Mouse (Mus musculus): ENCODE results near the gene Zfp454. TPM values are rescaled to one million over a fixed set of nuclear protein-coding genes. Genes with fewer than 3 reads are reported as not detected.

The Zfp454 gene
- polyA plus RNA-seq, 1 experiment from 2014 or later, result 14.8 TPM

GRCm38 (mm10) chr11:50886231-50886932 lies 1.1 kb downstream of the Zfp454 start:
- H3K9me3 ChIP-seq, result no peaks in the 10 kb centered on the region
- H3K4me1 ChIP-seq, result peaks cover 14% of the 10 kb centered on the region
- ATAC-seq (ENCODE audit: low FRiP score), result no peak
- WGBS, result 56% methylated on average over 8 of the region's 8 CpGs
- no peak overlapping the region for H3K27ac ChIP-seq
- peak overlapping the region; percentile 70 for H3K4me2 ChIP-seq
- peak overlapping the region; percentile 52 for H3K4me3 ChIP-seq (replicated peaks)
- peak overlapping the region; percentile 66 for H3K9ac ChIP-seq
- H3K27me3 ChIP-seq, result no peaks in the 10 kb centered on the region
- peaks cover 42% of the 10 kb centered on the region for H3K36me3 ChIP-seq (replicated peaks)

DNA sequence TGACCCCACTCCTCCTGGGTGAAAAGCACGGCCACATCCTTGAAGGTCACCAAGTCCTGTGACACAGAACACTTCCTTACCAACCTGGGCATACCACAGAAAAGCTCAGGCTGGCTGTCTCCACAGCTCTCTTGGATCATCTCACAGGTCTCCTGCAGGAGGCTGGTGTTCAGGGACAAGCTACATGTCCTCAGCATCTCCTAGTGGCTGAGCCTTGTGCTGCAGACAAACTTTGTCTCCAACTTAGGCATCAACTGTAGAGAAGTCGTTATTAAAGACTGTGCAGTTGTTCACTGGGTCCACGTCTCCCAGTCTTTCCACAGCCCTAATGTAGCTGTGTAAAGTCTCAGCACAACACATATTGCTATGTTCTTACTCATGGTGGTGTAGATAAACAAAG lies 3.7 kb downstream of the Zfp454 start:
- H3K4me1 ChIP-seq, result peaks cover 14% of the 10 kb centered on the region
- peaks cover 65% of the 10 kb centered on the region for H3K36me3 ChIP-seq (replicated peaks)
- H3K4me3 ChIP-seq (replicated peaks), result no peak overlapping the region
- H3K27me3 ChIP-seq, result no peaks in the 10 kb centered on the region
- WGBS, result 85% methylated on average over 3 of the region's 3 CpGs
- no peaks in the 10 kb centered on the region for H3K9me3 ChIP-seq
- no peak overlapping the region for H3K4me2 ChIP-seq
- ATAC-seq (ENCODE audit: low FRiP score), result no peak
- H3K27ac ChIP-seq, result no peak overlapping the region
- no peak overlapping the region for H3K9ac ChIP-seq

DNA sequence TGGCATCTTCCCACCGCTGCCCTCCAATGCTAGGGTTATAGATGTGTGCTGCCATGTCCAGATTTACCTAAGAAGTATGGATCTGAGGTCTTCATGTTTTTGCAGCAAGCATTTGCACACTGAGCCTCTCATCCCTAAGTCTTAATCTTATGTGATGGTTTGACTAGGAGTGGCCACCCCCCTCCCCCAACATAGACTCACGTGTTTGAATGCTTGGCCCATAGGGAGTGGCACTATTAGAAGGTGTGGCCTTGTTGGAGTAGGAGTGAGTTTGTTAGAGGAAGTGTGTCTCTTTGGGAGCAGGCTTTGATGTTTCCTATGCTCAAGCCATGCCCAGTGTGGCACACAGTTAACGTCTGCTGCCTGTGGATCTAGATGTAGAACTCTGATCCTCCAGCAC lies 8.8 kb downstream of the Zfp454 start:
- Histone ChIP-seq H3K9me3 (peaks cover 15% of the 10 kb centered on the region), H3K4me3 (replicated peaks) (no peak overlapping the region), H3K9ac (no peak overlapping the region), H3K4me2 (no peak overlapping the region), H3K27me3 (no peaks in the 10 kb centered on the region), H3K27ac (no peak overlapping the region), H3K36me3 (replicated peaks) (peaks cover 94% of the 10 kb centered on the region), H3K4me1 (no peaks in the 10 kb centered on the region)
- no peak for ATAC-seq (ENCODE audit: low FRiP score)
- 85% methylated on average over 3 of the region's 3 CpGs for WGBS

DNA sequence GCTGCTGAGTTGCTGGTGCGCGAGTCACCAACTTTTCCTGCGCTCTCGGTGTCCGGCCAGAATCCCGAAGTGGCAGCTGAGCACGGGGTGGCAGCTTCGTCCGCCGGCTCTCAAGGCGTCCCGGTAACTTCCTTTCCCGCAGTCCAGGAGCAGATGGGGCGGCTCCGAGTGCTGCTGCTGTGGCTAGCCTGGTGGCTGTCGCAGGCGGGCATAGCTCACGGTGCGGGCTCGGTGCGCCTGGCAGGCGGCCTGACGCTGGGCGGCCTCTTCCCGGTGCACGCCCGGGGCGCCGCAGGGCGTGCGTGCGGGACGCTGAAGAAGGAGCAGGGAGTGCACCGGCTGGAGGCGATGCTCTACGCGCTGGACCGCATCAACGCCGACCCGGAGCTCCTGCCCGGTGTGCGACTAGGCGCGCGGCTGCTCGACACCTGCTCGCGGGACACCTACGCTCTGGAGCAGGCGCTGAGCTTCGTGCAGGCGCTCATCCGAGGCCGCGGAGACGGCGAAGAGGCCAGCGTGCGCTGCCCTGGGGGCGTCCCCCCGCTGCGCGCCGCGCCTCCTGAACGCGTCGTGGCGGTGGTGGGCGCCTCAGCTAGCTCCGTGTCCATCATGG lies 36.4 kb downstream of the Zfp454 start:
- Histone ChIP-seq H3K36me3 (replicated peaks) (no peaks in the 10 kb centered on the region), H3K4me1 (peaks cover 17% of the 10 kb centered on the region), H3K27me3 (peaks cover 74% of the 10 kb centered on the region), H3K27ac (no peak overlapping the region), H3K4me2 (peak overlapping the region; percentile 84), H3K4me3 (replicated peaks) (peak overlapping the region; percentile 46), H3K9ac (peak overlapping the region; percentile 33; the same call in 1 of the 2 replicates), H3K9me3 (peaks cover 2% of the 10 kb centered on the region; the same call in 1 of the 2 replicates)
- WGBS, result under 1% methylated on average over 69 of the region's 72 CpGs
- 0 out of 2 replicates have a peak, but pooled peaks have one; percentile 33 for ATAC-seq (ENCODE audit: low FRiP score)

DNA sequence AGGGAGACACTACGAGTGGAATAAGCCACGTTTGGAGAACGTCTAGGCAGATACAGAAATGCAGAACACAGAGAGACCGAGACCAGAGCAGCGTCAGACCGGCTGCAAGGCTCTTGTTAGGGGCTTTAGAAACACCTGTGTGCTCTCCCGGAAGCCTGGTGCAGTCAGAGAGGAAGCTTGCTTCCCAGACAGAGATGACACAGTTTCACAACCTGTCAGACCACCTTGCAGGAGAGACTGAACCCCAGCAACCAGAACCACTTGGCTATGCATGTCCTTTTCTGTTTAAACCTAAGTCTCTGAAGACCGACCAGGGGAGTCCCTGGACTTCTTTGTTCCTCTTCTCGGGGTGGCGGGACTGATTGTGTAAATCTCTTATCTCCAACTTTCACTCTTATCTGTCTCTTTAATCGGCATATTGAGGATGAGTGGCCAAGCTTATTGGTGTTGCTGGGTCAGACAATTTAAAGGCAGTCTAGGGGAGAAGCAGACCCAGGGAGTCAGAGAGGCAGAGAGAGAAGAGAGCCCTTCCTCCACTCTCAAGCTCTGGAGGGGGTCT lies 37.2 kb downstream of the Zfp454 start, which contains the start of gene Grm6:
Grm6 (plus strand) TSS at position 509 of the 559 bp plus-strand sequence.
- H3K4me3 ChIP-seq (replicated peaks), result peak within 1 kb of the TSS; percentile 46
- H3K27ac ChIP-seq, result no peak within 1 kb of the TSS
- H3K4me1 ChIP-seq, result peaks cover 17% of the 10 kb centered on the region
- 2% methylated on average over 11 of the region's 11 CpGs for WGBS
- H3K9ac ChIP-seq, result peak within 1 kb of the TSS; percentile 33; the same call in 1 of the 2 replicates
- H3K9me3 ChIP-seq, result peaks cover 2% of the 10 kb centered on the region; the same call in 1 of the 2 replicates
- H3K36me3 ChIP-seq (replicated peaks), result no peaks in the 10 kb centered on the region
- peak within 1 kb of the TSS; percentile 84 for H3K4me2 ChIP-seq
- peaks cover 74% of the 10 kb centered on the region for H3K27me3 ChIP-seq
- ATAC-seq (ENCODE audit: low FRiP score), result no peak

DNA sequence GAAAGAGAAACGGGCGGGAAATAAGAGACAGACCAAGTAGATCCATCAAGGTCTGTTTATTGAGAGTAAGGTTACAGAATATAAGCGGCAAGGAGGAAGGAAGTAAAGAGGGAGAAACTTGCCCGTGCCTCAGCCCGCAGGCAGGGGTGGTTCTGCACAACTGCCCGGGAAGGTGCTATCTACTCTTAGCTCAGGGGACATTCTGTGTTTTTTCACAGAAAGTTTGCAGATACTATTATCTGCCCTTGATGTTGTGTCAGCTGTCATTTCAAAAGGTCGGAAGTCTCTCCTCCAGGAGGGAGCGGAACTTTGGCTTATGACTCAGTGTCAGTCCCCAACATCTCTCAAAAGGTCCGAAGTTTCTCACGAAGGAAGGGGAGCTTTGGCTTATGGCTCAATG lies 38.1 kb downstream of the Zfp454 start:
- Histone ChIP-seq H3K4me3 (replicated peaks) (no peak overlapping the region), H3K4me2 (no peak overlapping the region), H3K4me1 (peaks cover 17% of the 10 kb centered on the region), H3K9ac (no peak overlapping the region), H3K27ac (no peak overlapping the region), H3K27me3 (peaks cover 70% of the 10 kb centered on the region), H3K9me3 (peaks cover 2% of the 10 kb centered on the region; the same call in 1 of the 2 replicates), H3K36me3 (replicated peaks) (no peaks in the 10 kb centered on the region)
- WGBS, result 14% methylated on average over 10 of the region's 10 CpGs
- no peak for ATAC-seq (ENCODE audit: low FRiP score)

- Histone ChIP-seq H3K36me3 (replicated peaks) (no peaks in the 10 kb centered on the region), H3K4me1 (peaks cover 17% of the 10 kb centered on the region), H3K4me2 (no peak overlapping the region), H3K9me3 (peaks cover 2% of the 10 kb centered on the region; the same call in 1 of the 2 replicates), H3K9ac (no peak overlapping the region), H3K27ac (no peak overlapping the region), H3K4me3 (replicated peaks) (no peak overlapping the region), H3K27me3 (peaks cover 63% of the 10 kb centered on the region)
- ATAC-seq (ENCODE audit: low FRiP score), result no peak
- WGBS, result 52% methylated on average over 3 of the region's 3 CpGs
These were observed 38.8 kb downstream of the Zfp454 start for GRCm38 (mm10) chr11:50848520-50849137.

DNA sequence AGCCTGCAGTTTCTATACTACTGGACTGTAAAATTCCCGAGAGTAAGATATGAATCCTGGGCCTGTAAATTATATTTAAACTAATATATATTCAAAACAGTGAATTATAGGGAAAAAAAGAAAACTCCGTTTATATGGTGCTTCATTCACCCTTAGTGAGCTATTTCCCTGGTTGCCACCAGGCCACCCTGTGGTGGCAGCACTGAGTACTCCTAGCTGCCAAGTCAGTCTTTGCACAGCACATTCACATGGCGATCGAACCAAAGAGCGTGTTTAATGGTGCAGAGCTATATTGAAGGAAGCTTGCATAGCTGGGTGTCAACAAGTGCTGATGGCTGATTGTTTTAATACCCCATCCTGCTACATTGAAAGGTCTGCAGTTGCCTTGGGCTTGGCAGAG lies 40.4 kb downstream of the Zfp454 start:
- no peaks in the 10 kb centered on the region for H3K36me3 ChIP-seq (replicated peaks)
- no peak overlapping the region for H3K9ac ChIP-seq
- 70% methylated on average over 5 of the region's 5 CpGs for WGBS
- no peak overlapping the region for H3K4me2 ChIP-seq
- no peak for ATAC-seq (ENCODE audit: low FRiP score)
- no peak overlapping the region for H3K4me3 ChIP-seq (replicated peaks)
- no peak overlapping the region for H3K27ac ChIP-seq
- peaks cover 17% of the 10 kb centered on the region for H3K4me1 ChIP-seq
- H3K27me3 ChIP-seq, result peaks cover 55% of the 10 kb centered on the region
- peaks cover 2% of the 10 kb centered on the region; the same call in 1 of the 2 replicates for H3K9me3 ChIP-seq

- Histone ChIP-seq H3K4me1 (peaks cover 12% of the 10 kb centered on the region), H3K4me3 (replicated peaks) (no peak overlapping the region), H3K36me3 (replicated peaks) (no peaks in the 10 kb centered on the region), H3K4me2 (no peak overlapping the region), H3K27me3 (peaks cover 44% of the 10 kb centered on the region), H3K9me3 (peaks cover 2% of the 10 kb centered on the region; the same call in 1 of the 2 replicates), H3K9ac (no peak overlapping the region), H3K27ac (no peak overlapping the region)
- no peak for ATAC-seq (ENCODE audit: low FRiP score)
- WGBS, result 87% methylated on average over 3 of the region's 3 CpGs
These were observed 41.5 kb downstream of the Zfp454 start for GRCm38 (mm10) chr11:50845951-50846350.

DNA sequence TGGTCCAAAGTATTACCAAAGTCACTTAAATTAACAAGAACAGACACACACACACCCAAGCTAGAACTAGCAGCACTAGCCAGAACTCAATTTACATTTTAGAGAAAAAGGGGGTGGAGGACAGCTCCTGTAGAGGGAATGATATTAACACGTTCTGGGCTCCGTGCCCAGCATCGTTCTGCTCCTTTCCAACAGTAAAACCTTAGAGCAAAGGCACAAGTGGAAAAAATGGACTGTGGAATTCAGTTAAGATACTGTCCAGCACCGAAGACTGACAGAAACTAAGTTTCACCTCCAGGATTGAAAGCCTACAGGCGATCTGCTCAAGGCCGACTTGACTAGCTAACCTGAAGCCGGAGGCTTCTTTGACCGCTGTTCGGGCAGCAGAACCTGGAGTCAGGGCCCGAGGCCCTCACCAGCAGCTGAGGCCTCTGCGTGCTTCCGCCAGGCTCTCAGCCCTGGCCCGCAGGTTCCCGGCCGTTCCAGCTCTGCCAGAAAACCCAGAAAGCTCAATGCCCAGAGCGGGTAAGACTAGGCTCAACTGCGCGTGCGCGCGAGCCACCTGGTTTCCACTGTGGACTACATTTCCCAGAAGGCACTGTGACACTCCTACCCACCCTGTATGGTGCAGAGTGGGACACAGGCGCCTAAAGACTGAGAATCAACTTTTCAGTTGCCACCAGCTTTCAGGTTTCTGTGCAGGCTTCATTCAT lies 46.3 kb downstream of the Zfp454 start, which contains the start of gene Zfp879:
Zfp879 (minus strand) TSS at position 530 of the 713 bp plus-strand sequence.
- Histone ChIP-seq H3K9ac (peak within 1 kb of the TSS; percentile 69), H3K4me1 (peaks cover 15% of the 10 kb centered on the region; the same call in 1 of the 2 replicates), H3K4me2 (peak within 1 kb of the TSS; percentile 66), H3K27ac (peak within 1 kb of the TSS; percentile 73), H3K9me3 (no peaks in the 10 kb centered on the region), H3K4me3 (replicated peaks) (peak within 1 kb of the TSS; percentile 44), H3K36me3 (replicated peaks) (no peaks in the 10 kb centered on the region), H3K27me3 (peaks cover 6% of the 10 kb centered on the region; the same call in 1 of the 2 replicates)
- ATAC-seq (ENCODE audit: low FRiP score), result peak; percentile 97
- WGBS, result 23% methylated on average over 22 of the region's 22 CpGs

DNA sequence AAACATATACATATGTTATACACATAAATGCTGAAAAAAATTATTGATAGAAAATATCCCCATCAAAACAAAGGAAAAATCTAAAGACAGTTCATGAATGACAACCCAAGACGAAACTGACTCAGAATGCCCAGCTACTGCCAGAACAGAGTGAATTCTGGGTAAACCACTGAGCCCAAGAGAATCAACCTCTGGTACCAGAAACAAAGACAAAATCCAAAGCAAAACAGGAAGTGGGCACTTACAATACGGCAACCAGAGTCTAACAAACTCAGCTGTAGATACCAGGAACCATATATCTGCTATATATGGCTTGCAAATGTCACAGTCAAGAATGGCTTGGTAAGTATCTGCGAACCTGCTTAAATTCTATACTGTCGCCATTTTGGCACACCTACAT lies 51.7 kb downstream of the Zfp454 start:
- WGBS, result 93% methylated on average over 4 of the region's 4 CpGs
- H3K36me3 ChIP-seq (replicated peaks), result peaks cover 13% of the 10 kb centered on the region
- no peaks in the 10 kb centered on the region for H3K27me3 ChIP-seq
- H3K4me3 ChIP-seq (replicated peaks), result no peak overlapping the region
- no peak overlapping the region for H3K4me2 ChIP-seq
- no peak for ATAC-seq (ENCODE audit: low FRiP score)
- H3K9ac ChIP-seq, result no peak overlapping the region
- peaks cover 9% of the 10 kb centered on the region; the same call in 1 of the 2 replicates for H3K4me1 ChIP-seq
- peaks cover 7% of the 10 kb centered on the region; the same call in 1 of the 2 replicates for H3K9me3 ChIP-seq
- no peak overlapping the region for H3K27ac ChIP-seq
